Mouse (Mus musculus) small intestine, adult 2 months (tissue): ENCODE data around the gene Mup19. TPM values are rescaled to one million over a fixed set of nuclear protein-coding genes. Genes with fewer than 3 reads are reported as not detected.
"Not testable (repeated sequence)": the region's sequence is repeated elsewhere in the genome, so short reads cannot be mapped to it uniquely, and the experiment has no call there.

ENCODE experiments used
- H3K27ac ChIP-seq: fragments of 200-500 bp; 2 replicates; pipeline ENCODE4 v1.5.1; 2012; ENCODE audit warnings: low read depth, low read length, control low read depth, inconsistent platforms; ENCODE audit not compliant: insufficient read depth
- H3K27me3 ChIP-seq: fragments of 200-500 bp; 2 replicates; pipeline ENCODE4 v1.6.1; 2012; ENCODE audit warnings: mild to moderate bottlenecking, moderate library complexity, low read length, inconsistent platforms; ENCODE audit not compliant: control insufficient read depth, insufficient read depth
- H3K36me3 ChIP-seq: fragments of 200-500 bp; 2 replicates; pipeline ENCODE4 v1.6.1; 2012; ENCODE audit warnings: mild to moderate bottlenecking, low read length, control low read depth, inconsistent platforms; ENCODE audit not compliant: control insufficient read depth, insufficient read depth
- H3K4me1 ChIP-seq: fragments of 200-500 bp; 2 replicates; pipeline ENCODE4 v1.6.1; 2012; ENCODE audit warnings: low read length, inconsistent platforms, mixed read lengths; ENCODE audit not compliant: control insufficient read depth, insufficient read depth, insufficient read length
- H3K4me3 ChIP-seq: fragments of 200-500 bp; 2 replicates; pipeline ENCODE4 v1.5.1; 2012; ENCODE audit warnings: low read depth, mild to moderate bottlenecking, control low read depth, inconsistent platforms, low read length, moderate library complexity
- CTCF ChIP-seq: fragments of 200-500 bp; IDR thresholded peaks from 2 replicates; pipeline ENCODE4 v1.5.1; 2012; ENCODE audit warnings: low read depth, mild to moderate bottlenecking, control low read depth, inconsistent platforms, low read length, moderate library complexity, mixed read lengths; ENCODE audit not compliant: insufficient replicate concordance, insufficient read length; ENCODE audit errors: extremely low read depth
- POLR2A ChIP-seq: fragments of 200-500 bp; IDR thresholded peaks from 2 replicates; pipeline ENCODE4 v1.6.1; 2012; ENCODE audit warnings: low read depth, mild to moderate bottlenecking, control low read depth, inconsistent platforms, low read length, moderate library complexity
- WGBS: fragments of 180-500 bp; shearing (Covaris S2); methylation state at CpG from one replicate; pipeline ENCODE4 v1.1.7; 2018; 5-methylcytosine and 5-hydroxymethylcytosine counted together
- polyA plus RNA-seq: library from polyadenylated mRNA; depleted of rRNA; stranded (reverse); fragments of >200 nt; gene quantifications from 2 replicates; pipeline ENCODE4 v1.2.3, GENCODE M21; 2012; rRNA removed

Gene Mup19
- not detected in 2 replicates for polyA plus RNA-seq

- H3K4me1 ChIP-seq, H3K27ac ChIP-seq, H3K4me3 ChIP-seq, H3K36me3 ChIP-seq, H3K27me3 ChIP-seq: not testable (repeated sequence)
- 92% methylated on average over 1 of the region's 5 CpGs for WGBS
Measured at GRCm38 (mm10) chr4:61782169-61782568, at the start of gene Mup19. TSS of gene Mup19 (minus strand) at chr4:61782269.

- no peak overlapping the region for H3K27ac ChIP-seq
- 68% methylated on average over 4 of the region's 4 CpGs for WGBS
- no peaks in the 10 kb centered on the region for H3K27me3 ChIP-seq
- no peak for TF ChIP-seq POLR2A
- TF ChIP-seq CTCF, result no peak
- no peaks in the 10 kb centered on the region for H3K4me1 ChIP-seq
- H3K36me3 ChIP-seq, result no peaks in the 10 kb centered on the region
- no peak overlapping the region for H3K4me3 ChIP-seq
Measured at GRCm38 (mm10) chr4:61829211-61829610, 47.1 kb upstream of the Mup19 start.

DNA sequence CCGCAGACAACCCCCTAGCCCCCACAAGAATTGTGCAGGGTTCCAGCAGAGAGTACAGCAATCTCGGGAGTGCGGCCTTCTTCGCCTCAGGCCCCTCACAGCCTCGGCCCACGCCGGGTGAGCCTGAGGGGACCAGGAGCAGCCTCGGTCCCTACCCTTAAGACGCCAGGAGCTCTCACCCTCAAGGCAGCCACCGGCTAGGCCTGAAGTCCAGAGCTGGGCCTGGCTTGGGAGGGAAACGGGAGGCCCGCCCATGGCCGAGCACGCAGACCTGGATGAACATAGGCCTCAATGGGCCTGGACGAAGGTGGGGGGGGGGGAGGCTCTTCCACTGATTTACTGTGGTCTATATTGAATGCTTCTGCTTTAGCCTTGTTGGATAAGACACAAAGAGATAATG, 41.1 kb upstream of the Mup19 start:
- WGBS, result 93% methylated on average over 15 of the region's 15 CpGs

GRCm38 (mm10) chr4:61822541-61822940, 40.5 kb upstream of the Mup19 start:
- H3K27ac ChIP-seq, H3K4me3 ChIP-seq: not testable (repeated sequence)

More for the DNA sequence above, 41.1 kb upstream of the Mup19 start:
- Histone ChIP-seq H3K36me3 (no peaks in the 10 kb centered on the region), H3K27me3 (no peaks in the 10 kb centered on the region), H3K27ac (no peak overlapping the region), H3K4me3 (no peak overlapping the region), H3K4me1 (no peaks in the 10 kb centered on the region)
- no peak for TF ChIP-seq POLR2A
- no peak for TF ChIP-seq CTCF

DNA sequence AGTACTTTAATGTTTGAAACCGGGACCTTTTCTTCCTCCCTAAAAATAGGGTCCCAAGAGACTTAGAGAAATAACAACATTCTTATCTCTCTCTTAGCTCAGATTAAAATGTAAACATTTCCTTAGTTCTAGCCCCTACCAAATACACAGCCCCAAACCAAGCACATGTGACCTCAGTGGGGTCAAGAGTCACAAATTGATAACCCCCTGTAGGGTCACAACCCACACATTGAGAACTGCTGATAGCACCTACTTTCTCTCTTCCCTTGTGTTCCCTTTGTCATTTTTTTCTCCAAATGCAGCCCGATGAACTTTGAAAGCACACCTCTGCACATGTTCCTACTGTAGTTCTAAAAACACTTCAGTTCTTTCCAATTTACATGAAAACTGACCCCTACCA, 33.5 kb upstream of the Mup19 start:
- Histone ChIP-seq H3K4me3 (no peak overlapping the region), H3K27ac (no peak overlapping the region), H3K36me3 (no peaks in the 10 kb centered on the region), H3K27me3 (no peaks in the 10 kb centered on the region), H3K4me1 (no peaks in the 10 kb centered on the region)
- no peak for TF ChIP-seq CTCF
- no peak for TF ChIP-seq POLR2A
- 30% methylated on average over 2 of the region's 2 CpGs for WGBS

More at GRCm38 (mm10) chr4:61822541-61822940, 40.5 kb upstream of the Mup19 start:
- 81% methylated on average over 9 of the region's 9 CpGs for WGBS
- not testable (repeated sequence) for H3K27me3 ChIP-seq, H3K4me1 ChIP-seq, H3K36me3 ChIP-seq

DNA sequence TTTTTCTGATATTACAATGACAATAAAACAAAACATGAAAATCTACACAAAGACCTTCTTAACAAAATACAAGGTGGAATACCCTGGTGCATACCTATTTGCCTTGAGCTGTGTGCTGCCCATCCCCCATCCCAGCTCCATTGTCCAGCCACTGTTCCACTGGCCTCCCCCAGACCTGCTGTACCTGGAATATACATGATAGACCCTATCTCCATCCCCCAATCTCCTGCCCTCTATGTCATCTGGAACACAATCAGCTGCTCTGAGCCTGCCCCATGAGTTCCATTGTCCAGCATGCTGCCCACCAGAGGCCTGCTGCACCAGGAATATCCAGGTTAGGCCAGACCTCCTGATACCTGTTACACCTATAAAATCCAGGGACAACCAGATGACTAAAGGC, 31.4 kb upstream of the Mup19 start:
- H3K4me1 ChIP-seq, result no peaks in the 10 kb centered on the region
- no peak overlapping the region for H3K27ac ChIP-seq
- TF ChIP-seq POLR2A (no peak), CTCF (no peak)
- no peaks in the 10 kb centered on the region for H3K27me3 ChIP-seq
- H3K4me3 ChIP-seq, result no peak overlapping the region
- no peaks in the 10 kb centered on the region for H3K36me3 ChIP-seq

GRCm38 (mm10) chr4:61811193-61811592, 29.1 kb upstream of the Mup19 start:
- not testable (repeated sequence) for H3K4me1 ChIP-seq, H3K27me3 ChIP-seq, H3K36me3 ChIP-seq, H3K27ac ChIP-seq, H3K4me3 ChIP-seq
- 32% methylated on average over 2 of the region's 2 CpGs for WGBS
- peak; percentile 67; the same call in 1 of the 2 replicates for TF ChIP-seq CTCF

DNA sequence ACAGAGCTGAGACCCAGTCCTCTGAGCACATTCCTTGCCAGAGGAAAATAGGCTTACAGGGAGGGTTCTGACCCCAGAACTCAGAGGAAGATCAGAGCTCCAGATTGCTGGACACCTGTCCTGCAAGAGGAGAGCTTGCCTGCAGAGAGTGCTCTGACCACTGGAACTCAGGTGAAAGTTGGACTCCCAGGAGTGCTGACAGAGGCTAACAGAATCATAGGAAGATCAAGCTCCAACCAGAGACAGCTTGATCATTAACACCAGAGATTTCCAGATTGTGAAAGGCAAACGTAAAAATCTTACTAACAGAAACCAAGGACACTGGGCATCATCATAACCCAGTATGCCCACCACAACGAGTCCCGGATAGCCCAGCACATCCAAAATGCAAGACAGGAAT, 26.9 kb upstream of the Mup19 start:
- WGBS, result 68% methylated on average over 3 of the region's 3 CpGs
- H3K36me3 ChIP-seq, H3K27ac ChIP-seq, H3K27me3 ChIP-seq, H3K4me3 ChIP-seq, H3K4me1 ChIP-seq: not testable (repeated sequence)

- H3K36me3 ChIP-seq, H3K4me3 ChIP-seq, H3K27ac ChIP-seq, H3K27me3 ChIP-seq, H3K4me1 ChIP-seq: not testable (repeated sequence)
- 90% methylated on average over 1 of the region's 1 CpGs for WGBS
Measured at GRCm38 (mm10) chr4:61789699-61790098, 7.6 kb upstream of the Mup19 start.

GRCm38 (mm10) chr4:61784231-61784630, 2.2 kb upstream of the Mup19 start:
- not testable (repeated sequence) for H3K27ac ChIP-seq, H3K36me3 ChIP-seq, H3K4me1 ChIP-seq, H3K4me3 ChIP-seq, H3K27me3 ChIP-seq
- 57% methylated on average over 1 of the region's 1 CpGs for WGBS
